Mouse (Mus musculus) lung, postnatal 0 days (tissue): ENCODE data around the gene Sart1.

ENCODE experiments used
- CTCF ChIP-seq: IDR thresholded peaks from 2 replicates; pipeline ENCODE4 v1.5.1; 2016; ENCODE audit warnings: antibody characterized with exemption, mild to moderate bottlenecking
- EP300 ChIP-seq: IDR thresholded peaks from 2 replicates; pipeline ENCODE4 v1.6.1; 2016; ENCODE audit warnings: antibody characterized with exemption, mild to moderate bottlenecking, control low read depth

DNA sequence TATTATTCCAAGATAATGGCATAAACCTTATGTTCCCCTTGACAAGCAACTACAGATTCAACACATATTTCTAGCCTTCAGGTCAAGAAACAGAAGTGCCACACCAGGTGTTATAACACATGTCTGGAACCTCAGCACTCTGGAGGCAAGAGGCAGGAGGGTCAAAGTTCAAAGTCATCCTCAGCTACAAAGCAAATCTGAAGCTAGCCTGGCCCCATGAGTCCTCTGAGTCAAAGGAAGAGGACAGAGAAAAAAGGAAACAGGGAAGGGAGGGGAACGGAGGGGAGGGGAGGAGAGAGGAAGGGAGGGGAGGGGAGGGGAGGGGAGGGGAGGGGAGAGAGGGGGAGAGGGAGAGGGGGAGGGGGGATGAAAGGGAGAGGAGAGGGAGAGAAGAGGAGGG is 32.4 kb downstream of the Sart1 start:
- TF ChIP-seq CTCF = no peak
- TF ChIP-seq EP300 = no peak
